Mouse (Mus musculus) stomach, embryonic 15.5 days (tissue): ENCODE measurements around the gene Med18. TPM values are rescaled to one million over a fixed set of nuclear protein-coding genes. Genes with fewer than 3 reads are reported as not detected.
A peak's percentile ranks its signal among the peaks of the same experiment; 100 is the strongest.
"Not testable (repeated sequence)": the region's sequence is repeated elsewhere in the genome, so short reads cannot be mapped to it uniquely, and the experiment has no call there.

Source experiments
- ATAC-seq: fragments of 200-750 bp; cut with Nextera tagmentation; 2 replicates; pipeline ENCODE4 v1.8.0; 2017; ENCODE audit warnings: low read depth, moderate number of reproducible peaks, moderate TSS enrichment; ENCODE audit not compliant: insufficient read depth, low FRiP score
- H3K27ac ChIP-seq: fragments of 300-500 bp; sonication (generic); 2 replicates; pipeline ENCODE4 v1.5.1; 2015; ENCODE audit warnings: mild to moderate bottlenecking, inconsistent platforms
- H3K27me3 ChIP-seq: fragments of 300-500 bp; sonication (generic); replicated peaks from 2 replicates; pipeline ENCODE4 v1.6.1; 2015; ENCODE audit warnings: inconsistent platforms
- H3K36me3 ChIP-seq: fragments of 300-500 bp; sonication (generic); 2 replicates; pipeline ENCODE4 v1.6.1; 2015; ENCODE audit warnings: inconsistent platforms
- H3K4me1 ChIP-seq: fragments of 300-500 bp; sonication (generic); 2 replicates; pipeline ENCODE4 v1.6.1; 2015; ENCODE audit warnings: inconsistent platforms
- H3K4me2 ChIP-seq: fragments of 300-500 bp; sonication (generic); 2 replicates; pipeline ENCODE4 v1.6.1; 2015; ENCODE audit warnings: mild to moderate bottlenecking, inconsistent platforms
- H3K4me3 ChIP-seq: fragments of 300-500 bp; sonication (generic); replicated peaks from 2 replicates; pipeline ENCODE4 v1.5.1; 2015; ENCODE audit warnings: inconsistent platforms
- H3K9ac ChIP-seq: fragments of 300-500 bp; sonication (generic); 2 replicates; pipeline ENCODE4 v1.6.1; 2015; ENCODE audit warnings: inconsistent platforms
- H3K9me3 ChIP-seq: fragments of 300-500 bp; sonication (generic); 2 replicates; pipeline ENCODE4 v1.6.1; 2016; ENCODE audit warnings: inconsistent platforms
- WGBS: fragments of 180-500 bp; shearing (Covaris S2); methylation state at CpG from one replicate; pipeline ENCODE4 v1.1.7; 2015; 5-methylcytosine and 5-hydroxymethylcytosine counted together
- polyA plus RNA-seq: library from polyadenylated mRNA; unstranded; fragments of >200 nt; fragmentation: Nextera tagmentation; extraction: Ambion mirVana; gene quantifications from 2 replicates; pipeline ENCODE4 v1.2.1, GENCODE M21; 2015

The Med18 gene
- polyA plus RNA-seq, 1 experiment from 2014 or later: 23.4 TPM

- Histone ChIP-seq H3K27ac (no peak overlapping the region), H3K9ac (no peak overlapping the region), H3K36me3 (no peaks in the 10 kb centered on the region), H3K9me3 (no peaks in the 10 kb centered on the region), H3K27me3 (no peaks in the 10 kb centered on the region), H3K4me3 (no peak overlapping the region), H3K4me2 (no peak overlapping the region), H3K4me1 (no peaks in the 10 kb centered on the region)
- WGBS: 82% methylated on average over 8 of the region's 8 CpGs
- ATAC-seq: no peak
Measured at GRCm38 (mm10) chr4:132444516-132444915, 19.2 kb downstream of the Med18 start.

DNA sequence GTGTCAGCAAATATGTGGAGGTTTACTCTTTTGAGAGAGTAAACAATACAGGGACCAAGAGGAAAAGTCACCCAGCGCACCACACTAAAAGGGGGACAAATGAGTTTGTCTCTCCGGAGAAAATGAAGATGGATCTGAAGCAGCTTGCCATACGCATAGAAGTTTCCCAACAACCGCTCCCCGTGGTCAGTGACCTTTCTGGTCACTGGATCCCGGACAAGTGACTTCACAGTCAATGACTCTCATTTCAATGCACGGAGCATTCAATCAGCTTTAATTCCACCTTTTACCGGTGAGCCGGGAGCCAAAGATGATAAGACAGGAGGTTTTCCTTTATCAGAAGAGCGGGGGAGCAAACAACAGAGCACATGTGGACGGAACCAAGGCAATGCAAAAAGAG, 25.9 kb downstream of the Med18 start:
- 0 out of 2 replicates have a peak, but pooled peaks cover 2% of the 10 kb centered on the region for H3K4me1 ChIP-seq
- no peaks in the 10 kb centered on the region for H3K27me3 ChIP-seq
- no peak overlapping the region for H3K27ac ChIP-seq
- H3K9me3 ChIP-seq: no peaks in the 10 kb centered on the region
- no peaks in the 10 kb centered on the region for H3K36me3 ChIP-seq
- H3K4me2 ChIP-seq: no peak overlapping the region
- no peak overlapping the region for H3K9ac ChIP-seq
- no peak overlapping the region for H3K4me3 ChIP-seq
- 46% methylated on average over 11 of the region's 11 CpGs for WGBS
- no peak for ATAC-seq

DNA sequence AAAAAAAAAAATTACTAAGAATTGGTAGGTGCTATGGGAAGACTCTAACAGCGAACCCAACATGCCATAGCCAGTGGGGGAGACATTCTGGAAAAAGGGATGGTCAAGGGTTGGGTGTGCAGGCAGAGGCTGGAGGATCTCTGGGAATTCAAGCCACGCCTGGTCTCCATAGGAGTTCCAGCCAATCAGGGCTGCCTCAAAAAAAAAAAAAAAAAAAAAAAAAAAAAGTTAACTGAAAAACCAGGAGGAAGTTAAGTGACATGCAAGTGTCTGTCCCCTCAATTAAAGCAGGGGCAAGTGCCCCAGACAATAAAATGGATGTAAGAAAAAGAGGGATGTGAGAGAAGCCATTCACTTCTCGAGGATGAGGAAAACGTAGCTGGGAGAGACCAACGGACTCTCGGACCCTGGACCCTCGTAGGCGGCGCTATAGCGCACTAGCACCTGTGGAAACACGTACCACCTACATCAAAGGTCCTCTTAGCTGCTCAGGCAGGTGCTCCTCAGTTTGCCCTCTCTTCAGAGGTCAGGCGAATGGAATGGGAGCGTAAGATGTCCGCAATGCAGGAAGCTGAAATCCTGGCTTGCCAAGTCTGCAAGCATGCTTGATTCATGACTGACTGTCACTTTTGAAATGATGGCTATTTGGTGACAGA, 30.9 kb downstream of the Med18 start:
- no peak overlapping the region for H3K27ac ChIP-seq
- H3K36me3 ChIP-seq: no peaks in the 10 kb centered on the region
- no peak for ATAC-seq
- H3K4me1 ChIP-seq: 0 out of 2 replicates have a peak, but pooled peaks cover 2% of the 10 kb centered on the region
- WGBS: 13% methylated on average over 14 of the region's 14 CpGs
- peak overlapping the region; percentile 41 for H3K4me2 ChIP-seq
- peak overlapping the region; percentile 18; the same call in 1 of the 2 replicates for H3K4me3 ChIP-seq
- no peaks in the 10 kb centered on the region for H3K27me3 ChIP-seq
- H3K9ac ChIP-seq: no peak overlapping the region
- H3K9me3 ChIP-seq: no peaks in the 10 kb centered on the region

DNA sequence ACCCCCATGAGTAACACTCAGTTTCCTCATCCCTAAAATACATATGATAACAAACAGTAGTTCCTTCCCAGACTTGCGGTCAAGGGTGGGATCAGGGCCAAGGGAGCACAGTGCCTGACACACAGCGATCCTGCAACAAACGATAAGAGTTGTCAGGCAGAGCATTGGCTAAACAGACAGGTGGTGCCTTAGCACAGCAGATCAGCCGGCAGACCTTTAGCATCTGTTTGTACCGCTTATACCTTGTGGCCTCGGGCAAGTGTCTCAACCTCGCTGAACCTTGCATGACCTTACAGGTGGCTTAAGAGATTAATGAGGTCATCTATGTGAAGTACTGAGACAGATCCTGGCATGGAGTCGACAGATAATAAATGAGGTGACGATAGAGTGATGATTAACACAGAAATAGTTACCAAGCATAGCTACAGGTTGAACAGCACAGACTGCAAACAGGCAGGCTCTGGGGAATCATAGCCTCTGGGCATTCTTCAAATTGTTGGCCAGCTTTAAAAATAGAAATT, 35.6 kb downstream of the Med18 start:
- no peak overlapping the region for H3K9ac ChIP-seq
- no peaks in the 10 kb centered on the region for H3K36me3 ChIP-seq
- no peak overlapping the region for H3K27ac ChIP-seq
- no peaks in the 10 kb centered on the region for H3K4me1 ChIP-seq
- 29% methylated on average over 9 of the region's 9 CpGs for WGBS
- no peaks in the 10 kb centered on the region for H3K27me3 ChIP-seq
- H3K9me3 ChIP-seq: no peaks in the 10 kb centered on the region
- ATAC-seq: peak; percentile 93
- no peak overlapping the region for H3K4me2 ChIP-seq
- no peak overlapping the region for H3K4me3 ChIP-seq

DNA sequence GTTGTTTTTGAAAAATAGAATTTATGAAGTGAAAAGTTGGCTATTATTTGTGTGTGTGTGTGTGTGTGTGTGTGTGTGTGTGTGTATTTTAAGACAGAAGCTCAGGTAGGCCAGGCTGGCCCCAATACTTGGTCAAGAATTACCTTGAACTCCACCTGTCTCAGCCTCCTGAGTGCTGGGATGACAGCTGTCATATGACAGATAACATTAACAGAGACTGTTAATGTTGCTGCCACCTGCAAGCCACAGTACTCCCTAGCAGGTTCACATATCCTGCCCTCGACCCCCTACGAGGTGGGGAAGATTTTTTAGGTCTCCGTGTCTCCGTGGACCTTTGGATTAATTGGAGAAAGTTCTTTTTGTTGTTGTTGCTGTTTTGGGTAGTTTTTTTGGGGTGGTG, 36.2 kb downstream of the Med18 start:
- 0 out of 2 replicates have a peak, but pooled peaks cover 2% of the 10 kb centered on the region for H3K4me1 ChIP-seq
- H3K9me3 ChIP-seq: no peaks in the 10 kb centered on the region
- no peaks in the 10 kb centered on the region for H3K27me3 ChIP-seq
- H3K4me3 ChIP-seq: no peak overlapping the region
- no peak overlapping the region for H3K4me2 ChIP-seq
- H3K27ac ChIP-seq: no peak overlapping the region
- WGBS: 76% methylated on average over 4 of the region's 4 CpGs
- no peak for ATAC-seq
- no peaks in the 10 kb centered on the region for H3K36me3 ChIP-seq
- no peak overlapping the region for H3K9ac ChIP-seq

DNA sequence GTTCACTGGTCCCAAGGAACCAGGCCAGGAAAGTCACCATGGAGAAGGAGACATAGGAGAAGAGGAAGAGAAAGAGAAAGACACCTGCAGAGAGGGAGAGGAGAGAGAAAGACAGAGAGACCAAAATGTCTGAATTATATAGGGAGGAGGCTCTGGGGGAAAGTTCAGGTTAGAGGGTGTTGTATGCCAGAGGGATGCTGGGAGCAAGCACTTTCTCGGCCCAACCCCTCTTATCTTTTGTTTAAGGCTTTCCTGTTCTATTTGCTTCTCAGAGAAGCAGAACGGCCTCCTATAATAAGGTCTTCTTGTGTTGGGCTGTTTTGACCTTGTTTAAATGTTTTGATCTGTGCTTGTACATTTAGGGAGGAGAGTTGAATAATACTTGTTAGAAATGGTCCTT, 37.7 kb downstream of the Med18 start:
- no peaks in the 10 kb centered on the region for H3K27me3 ChIP-seq
- no peak overlapping the region for H3K9ac ChIP-seq
- H3K4me3 ChIP-seq: no peak overlapping the region
- 0 out of 2 replicates have a peak, but pooled peaks cover 2% of the 10 kb centered on the region for H3K4me1 ChIP-seq
- H3K9me3 ChIP-seq: no peaks in the 10 kb centered on the region
- ATAC-seq: no peak
- WGBS: 46% methylated on average over 2 of the region's 2 CpGs
- H3K4me2 ChIP-seq: no peak overlapping the region
- H3K27ac ChIP-seq: no peak overlapping the region; the same call in 1 of the 2 replicates
- H3K36me3 ChIP-seq: no peaks in the 10 kb centered on the region

GRCm38 (mm10) chr4:132424765-132425164, 39.0 kb downstream of the Med18 start:
- no peaks in the 10 kb centered on the region for H3K36me3 ChIP-seq
- H3K27me3 ChIP-seq: no peaks in the 10 kb centered on the region
- H3K9ac ChIP-seq: no peak overlapping the region
- H3K4me1 ChIP-seq: 0 out of 2 replicates have a peak, but pooled peaks cover 12% of the 10 kb centered on the region
- no peak overlapping the region for H3K27ac ChIP-seq
- no peak overlapping the region for H3K4me2 ChIP-seq
- H3K4me3 ChIP-seq: no peak overlapping the region
- 92% methylated on average over 5 of the region's 5 CpGs for WGBS
- no peak for ATAC-seq
- H3K9me3 ChIP-seq: no peaks in the 10 kb centered on the region

DNA sequence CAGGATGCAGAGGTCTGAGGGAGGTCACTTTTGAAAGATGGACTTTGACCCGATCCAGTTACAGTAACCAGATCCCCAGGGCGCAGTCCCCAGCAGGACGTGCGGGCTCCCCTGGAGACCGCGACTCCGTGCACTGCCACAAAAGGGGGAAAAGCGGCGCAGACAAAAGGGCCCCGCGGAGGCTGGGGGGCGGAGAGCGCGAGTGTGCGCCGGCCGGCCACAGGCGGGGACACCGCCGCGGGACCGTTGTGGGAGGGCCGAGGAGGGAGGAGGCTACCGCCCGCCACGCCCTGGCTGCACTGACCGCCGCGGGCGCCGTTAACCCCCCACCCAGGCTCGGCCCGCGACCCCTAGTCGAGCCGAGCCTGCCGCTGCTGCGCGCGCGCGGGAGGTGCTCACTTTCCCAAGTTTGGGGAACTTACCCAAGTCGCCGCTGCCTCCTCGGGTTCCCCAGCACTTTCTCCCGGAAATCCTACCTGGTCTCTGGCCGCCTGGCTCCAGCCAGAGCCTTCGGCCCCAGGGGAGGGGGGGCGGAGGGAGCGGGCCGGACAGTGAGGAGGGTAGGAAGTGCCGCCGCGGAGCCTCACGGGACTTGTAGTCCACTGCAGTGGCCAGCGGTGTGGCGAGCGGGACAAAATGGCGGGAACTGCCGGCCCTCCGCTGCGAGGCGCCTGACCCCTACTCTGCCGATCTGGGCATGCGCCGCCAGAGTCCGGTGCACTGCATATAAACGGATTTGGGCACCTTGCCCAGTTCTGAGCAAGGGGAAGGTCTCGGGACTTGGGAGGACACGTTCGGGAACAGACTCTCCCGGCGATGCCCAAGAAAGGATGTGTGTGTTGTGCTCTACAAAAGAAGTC, 41.6 kb downstream of the Med18 start, which contains the start of gene Phactr4:
Gene Phactr4, minus strand, starts transcription at position 567 of the 860 bp plus-strand sequence.
- Histone ChIP-seq H3K27ac (peak within 1 kb of the TSS; percentile 100), H3K9me3 (no peaks in the 10 kb centered on the region), H3K4me1 (0 out of 2 replicates have a peak, but pooled peaks cover 16% of the 10 kb centered on the region), H3K36me3 (no peaks in the 10 kb centered on the region), H3K27me3 (no peaks in the 10 kb centered on the region), H3K9ac (peak within 1 kb of the TSS; percentile 87), H3K4me3 (peak within 1 kb of the TSS; percentile 95), H3K4me2 (peak within 1 kb of the TSS; percentile 60)
- peak; percentile 96 for ATAC-seq
- under 1% methylated on average over 73 of the region's 73 CpGs for WGBS

DNA sequence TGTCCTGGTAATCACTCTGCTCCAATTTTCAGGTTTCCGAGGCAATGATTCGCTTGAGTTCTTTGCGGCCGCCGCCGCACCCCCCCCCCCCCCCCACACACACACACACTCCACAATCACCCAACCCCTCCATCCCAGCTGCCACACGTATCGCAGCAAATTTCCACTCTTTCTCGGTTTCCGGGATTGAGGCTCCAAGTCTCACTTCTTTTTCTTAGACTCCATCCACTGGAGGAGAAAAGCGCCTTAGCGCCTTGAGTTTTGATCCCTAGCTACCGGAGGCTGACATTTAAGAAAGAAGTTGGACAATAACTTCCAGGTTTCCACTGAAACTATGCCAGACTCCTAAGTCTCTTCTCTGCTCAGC, 42.2 kb downstream of the Med18 start:
- WGBS: under 1% methylated on average over 12 of the region's 13 CpGs
- Histone ChIP-seq H3K4me2 (peak overlapping the region; percentile 60), H3K9me3 (no peaks in the 10 kb centered on the region), H3K36me3 (no peaks in the 10 kb centered on the region), H3K27me3 (no peaks in the 10 kb centered on the region), H3K9ac (peak overlapping the region; percentile 87), H3K4me1 (0 out of 2 replicates have a peak, but pooled peaks cover 16% of the 10 kb centered on the region), H3K4me3 (peak overlapping the region; percentile 95), H3K27ac (peak overlapping the region; percentile 100)
- ATAC-seq: no peak

- no peak overlapping the region for H3K9ac ChIP-seq
- H3K27ac ChIP-seq: peak overlapping the region; percentile 100; the same call in 1 of the 2 replicates
- 77% methylated on average over 5 of the region's 5 CpGs for WGBS
- H3K27me3 ChIP-seq: no peaks in the 10 kb centered on the region
- H3K4me3 ChIP-seq: peak overlapping the region; percentile 95
- H3K4me1 ChIP-seq: 0 out of 2 replicates have a peak, but pooled peaks cover 18% of the 10 kb centered on the region
- no peak for ATAC-seq
- H3K4me2 ChIP-seq: peak overlapping the region; percentile 60
- no peaks in the 10 kb centered on the region for H3K36me3 ChIP-seq
- H3K9me3 ChIP-seq: no peaks in the 10 kb centered on the region
Measured at GRCm38 (mm10) chr4:132420471-132420870, 43.2 kb downstream of the Med18 start.

GRCm38 (mm10) chr4:132415966-132416365, 47.8 kb downstream of the Med18 start:
- Histone ChIP-seq H3K27me3 (no peaks in the 10 kb centered on the region), H3K9ac (no peak overlapping the region), H3K4me2 (no peak overlapping the region), H3K4me3 (no peak overlapping the region), H3K9me3 (no peaks in the 10 kb centered on the region), H3K36me3 (no peaks in the 10 kb centered on the region), H3K4me1 (0 out of 2 replicates have a peak, but pooled peaks cover 19% of the 10 kb centered on the region), H3K27ac (peak overlapping the region; percentile 80)
- peak; percentile 76 for ATAC-seq

GRCm38 (mm10) chr4:132413257-132413656, 50.5 kb downstream of the Med18 start:
- not testable (repeated sequence) for ATAC-seq, H3K9me3 ChIP-seq, H3K27me3 ChIP-seq, H3K4me1 ChIP-seq, H3K4me2 ChIP-seq, H3K27ac ChIP-seq, H3K9ac ChIP-seq, H3K36me3 ChIP-seq, H3K4me3 ChIP-seq
- 97% methylated on average over 4 of the region's 4 CpGs for WGBS
